In genomic region chr8:120971691-120972469, GRCm38 (mm10) we compare ENCODE assay signal across 8 mouse cellular contexts.
DNase-seq lines count a peak whose midpoint lies in the region; ATAC-seq and TF ChIP-seq lines count a peak whose summit lies in the region.

No protein-coding gene starts in this region.

- WGBS in hindbrain, embryonic 14.5 days, result 19% methylated on average over 34 of the region's 34 CpGs
- 16% methylated on average over 34 of the region's 34 CpGs for WGBS in limb, embryonic 15.5 days

- no peak for TF ChIP-seq EP300 in ES-Bruce4 (IDR thresholded peaks at IDR 0.05; ENCODE audit: insufficient read depth, low read depth, low read length)

- intact Hi-C loops in gastrocnemius, adult 2 months (cut with DNase I), result no loop called here

- H3K36me3 ChIP-seq in ES-Bruce4 (ENCODE audit: control insufficient read depth, insufficient read depth, low read length, poor library complexity, severe bottlenecking), result no peaks in the 10 kb centered on the region
- H3K36me3 ChIP-seq in hindbrain, embryonic 14.5 days (replicated peaks; ENCODE audit: control insufficient read depth, insufficient read depth), result no peaks in the 10 kb centered on the region
- H3K36me3 ChIP-seq in limb, embryonic 15.5 days, result no peaks in the 10 kb centered on the region

- no peaks in the 10 kb centered on the region for H3K27me3 ChIP-seq in ES-Bruce4 (ENCODE audit: control insufficient read depth, insufficient read depth, low read length, poor library complexity, severe bottlenecking)
- peaks cover 57% of the 10 kb centered on the region for H3K27me3 ChIP-seq in hindbrain, embryonic 14.5 days (ENCODE audit: control insufficient read depth, insufficient read depth, low read length)
- H3K27me3 ChIP-seq in limb, embryonic 15.5 days, result peaks cover 72% of the 10 kb centered on the region

- H3K27ac ChIP-seq in ES-Bruce4 (ENCODE audit: insufficient read depth, low read length), result no peak overlapping the region
- peak overlapping the region; percentile 75 for H3K27ac ChIP-seq in gastrocnemius, adult 2 months
- no peak overlapping the region for H3K27ac ChIP-seq in hindbrain, embryonic 14.5 days
- H3K27ac ChIP-seq in limb, embryonic 15.5 days, result no peak overlapping the region

- peak; percentile 64 for DNase-seq in adrenal gland, postnatal 10 days
- peak; percentile 82 for DNase-seq in gastrocnemius, adult 2 months
- DNase-seq in hindbrain, embryonic 14.5 days (ENCODE audit: low spot score), result peak; percentile 56
- peak; percentile 51 for DNase-seq in neural tube, embryonic 10.5 days (ENCODE audit: extremely low spot score, low spot score)
- no peak for DNase-seq in testis, postnatal 10 days (ENCODE audit: low spot score)

- no peaks in the 10 kb centered on the region for H3K9me3 ChIP-seq in ES-Bruce4 (replicated peaks; ENCODE audit: control insufficient read depth, insufficient read depth, low read length, poor library complexity, severe bottlenecking)
- H3K9me3 ChIP-seq in hindbrain, embryonic 14.5 days (ENCODE audit: control insufficient read depth, low read length), result no peaks in the 10 kb centered on the region
- no peaks in the 10 kb centered on the region for H3K9me3 ChIP-seq in limb, embryonic 15.5 days

- peak overlapping the region; percentile 33 for H3K4me3 ChIP-seq in ES-Bruce4 (ENCODE audit: low read depth, low read length)
- H3K4me3 ChIP-seq in gastrocnemius, adult 2 months, result peak overlapping the region; percentile 69
- peak overlapping the region; percentile 20 for H3K4me3 ChIP-seq in hindbrain, embryonic 14.5 days (replicated peaks; ENCODE audit: low read length)
- peak overlapping the region; percentile 30 for H3K4me3 ChIP-seq in limb, embryonic 15.5 days

- H3K9ac ChIP-seq in ES-Bruce4 (ENCODE audit: low read depth, poor library complexity, severe bottlenecking), result peak overlapping the region; percentile 47
- H3K9ac ChIP-seq in hindbrain, embryonic 14.5 days, result peak overlapping the region; percentile 45
- H3K9ac ChIP-seq in limb, embryonic 15.5 days, result 0 out of 2 replicates have a peak overlapping the region, but pooled peaks have one; percentile 4

- H3K4me2 ChIP-seq in hindbrain, embryonic 14.5 days (replicated peaks), result peak overlapping the region; percentile 57
- H3K4me2 ChIP-seq in limb, embryonic 15.5 days, result peak overlapping the region; percentile 56

- no peak for TF ChIP-seq CTCF in ES-Bruce4 (IDR thresholded peaks at IDR 0.05; ENCODE audit: low read depth, low read length)
- TF ChIP-seq CTCF in gastrocnemius, adult 2 months (IDR thresholded peaks at IDR 0.05), result no peak

- ATAC-seq in hindbrain, embryonic 14.5 days (ENCODE audit: low FRiP score), result peak; percentile 34; the same call in 1 of the 2 replicates
- ATAC-seq in limb, embryonic 15.5 days (ENCODE audit: insufficient number of reproducible peaks, low FRiP score, low TSS enrichment, low read depth), result no peak
- ATAC-seq in erythroblast, adult 5-6 weeks (replicated peaks; ENCODE audit: low FRiP score, poor library complexity, severe bottlenecking), result no peak

- no peaks in the 10 kb centered on the region for H3K4me1 ChIP-seq in ES-Bruce4 (ENCODE audit: control insufficient read depth, insufficient read depth, low read length)
- peaks cover 10% of the 10 kb centered on the region for H3K4me1 ChIP-seq in hindbrain, embryonic 14.5 days (replicated peaks; ENCODE audit: control insufficient read depth, insufficient read depth, low read length)
- peaks cover 16% of the 10 kb centered on the region for H3K4me1 ChIP-seq in limb, embryonic 15.5 days

- no peak for TF ChIP-seq POLR2A in ES-Bruce4 (IDR thresholded peaks at IDR 0.05; ENCODE audit: insufficient read depth, low read length)
